Mouse (Mus musculus) macrophage (primary cell): ENCODE measurements around the gene Dpm3. TPM values are rescaled to one million over a fixed set of nuclear protein-coding genes. Genes with fewer than 3 reads are reported as not detected.

Experiments
- H3K27ac ChIP-seq: fragments of 350-480 bp; formaldehyde crosslinking; 2 replicates; pipeline ENCODE4 v1.9.0; 2021
- H3K36me3 ChIP-seq: fragments of 350-480 bp; formaldehyde crosslinking; 2 replicates; pipeline ENCODE4 v1.9.0; 2021; ENCODE audit errors: inconsistent target
- H3K4me3 ChIP-seq: fragments of 350-480 bp; formaldehyde crosslinking; 2 replicates; pipeline ENCODE4 v1.9.0; 2021; ENCODE audit errors: inconsistent target
- H3K79me2 ChIP-seq: fragments of 350-480 bp; formaldehyde crosslinking; 2 replicates; pipeline ENCODE4 v1.9.0; 2021; ENCODE audit errors: inconsistent target
- WGBS: methylation state at CpG from one replicate; pipeline ENCODE4 v1.1.7; 2026; ENCODE audit warnings: inconsistent platforms; ENCODE audit not compliant: missing documents; 5-methylcytosine and 5-hydroxymethylcytosine counted together
- polyA plus RNA-seq: library from polyadenylated mRNA; stranded (reverse); fragments of 250-400 nt; gene quantifications from 3 replicates; pipeline ENCODE4 v1.2.4, GENCODE M21; 2018; ENCODE audit warnings: inconsistent platforms

Dpm3 gene
- polyA plus RNA-seq, 1 experiment from 2014 or later: 23.7 TPM

DNA sequence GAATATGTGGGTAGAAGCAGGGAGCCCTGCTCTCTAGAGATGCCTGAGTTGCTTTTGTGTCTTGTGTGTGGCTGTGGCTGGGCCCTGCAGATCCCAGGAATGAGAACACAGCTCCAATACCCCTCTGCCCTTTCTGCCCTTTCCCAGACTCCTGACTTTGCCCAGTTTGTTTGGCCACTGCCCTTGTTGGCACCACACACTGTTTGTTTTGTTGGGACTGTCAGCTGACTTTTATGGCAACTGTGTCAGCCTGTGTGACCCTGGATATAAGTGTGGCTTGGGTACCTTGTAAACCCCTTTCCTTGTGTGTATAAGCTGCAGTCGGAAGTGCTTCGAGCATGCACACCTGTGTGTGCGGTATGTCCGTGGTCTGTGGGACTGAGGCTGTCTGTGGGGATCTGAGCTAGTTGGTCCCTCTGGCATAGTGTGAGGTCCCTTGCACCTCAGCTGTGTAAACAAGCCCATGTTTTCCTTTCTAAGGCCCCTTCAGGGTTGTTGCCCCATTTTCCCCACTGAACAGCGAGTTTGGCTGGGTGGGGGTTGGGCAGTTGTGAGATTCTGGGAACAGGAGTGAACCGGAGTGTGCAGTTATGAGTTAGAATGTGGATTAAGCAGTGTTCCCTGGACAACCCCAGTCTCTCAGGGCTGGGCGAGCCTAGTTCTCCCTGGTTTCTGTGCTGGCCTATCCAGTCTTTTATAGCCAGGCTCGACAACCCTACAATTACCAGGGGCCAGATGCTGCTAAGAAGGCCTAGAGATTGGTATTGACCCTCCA is 46.6 kb downstream of the Dpm3 start:
- Histone ChIP-seq H3K79me2 (no peaks in the 10 kb centered on the region), H3K4me3 (no peak overlapping the region), H3K27ac (no peak overlapping the region), H3K36me3 (no peaks in the 10 kb centered on the region)
- WGBS: 92% methylated on average over 5 of the region's 8 CpGs

DNA sequence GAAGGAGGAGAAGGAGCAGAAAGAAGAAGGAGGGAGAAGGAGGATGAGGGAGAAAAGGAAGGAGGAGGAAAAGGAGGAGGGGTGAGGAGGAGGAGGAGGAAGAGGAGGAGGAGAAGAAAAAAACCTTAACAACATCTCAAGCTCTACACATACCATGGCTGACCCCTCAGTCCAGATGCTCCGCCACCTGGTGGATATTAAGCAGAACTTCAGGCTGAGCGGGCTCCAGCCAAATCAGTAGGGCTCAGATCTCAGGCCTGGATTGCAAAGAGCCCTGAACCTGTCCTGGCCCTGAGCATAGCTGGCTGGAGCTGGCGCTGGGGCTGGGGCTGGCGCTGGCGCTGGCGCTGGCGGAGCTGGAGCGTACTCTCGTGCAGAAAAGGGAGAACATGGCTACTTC is 48.9 kb downstream of the Dpm3 start:
- Histone ChIP-seq H3K4me3 (no peak overlapping the region), H3K36me3 (no peaks in the 10 kb centered on the region), H3K79me2 (no peaks in the 10 kb centered on the region), H3K27ac (no peak overlapping the region)
- 4% methylated on average over 9 of the region's 9 CpGs for WGBS

DNA sequence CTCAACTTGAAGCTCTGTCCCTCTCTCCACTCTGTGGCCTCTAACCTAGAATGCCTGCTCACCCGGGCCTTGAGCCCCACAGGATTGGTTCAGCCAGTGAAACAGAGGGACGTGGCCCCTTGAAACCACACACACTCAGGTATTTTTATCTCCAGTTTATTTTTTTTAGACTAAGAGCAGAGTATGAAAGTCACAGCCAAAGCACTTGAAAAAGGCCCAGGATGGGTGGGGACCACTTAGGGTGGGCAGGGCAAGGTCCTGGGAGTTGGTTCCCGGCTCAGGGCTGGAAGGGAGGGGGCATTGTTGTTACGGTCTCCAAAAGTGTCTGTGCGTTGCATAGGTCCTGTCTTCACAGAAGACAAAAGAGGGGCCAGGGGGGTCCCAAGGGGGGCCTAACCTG is 55.2 kb downstream of the Dpm3 start:
- Histone ChIP-seq H3K27ac (no peak overlapping the region), H3K79me2 (no peaks in the 10 kb centered on the region), H3K4me3 (no peak overlapping the region), H3K36me3 (no peaks in the 10 kb centered on the region)
- WGBS: 86% methylated on average over 5 of the region's 5 CpGs

DNA sequence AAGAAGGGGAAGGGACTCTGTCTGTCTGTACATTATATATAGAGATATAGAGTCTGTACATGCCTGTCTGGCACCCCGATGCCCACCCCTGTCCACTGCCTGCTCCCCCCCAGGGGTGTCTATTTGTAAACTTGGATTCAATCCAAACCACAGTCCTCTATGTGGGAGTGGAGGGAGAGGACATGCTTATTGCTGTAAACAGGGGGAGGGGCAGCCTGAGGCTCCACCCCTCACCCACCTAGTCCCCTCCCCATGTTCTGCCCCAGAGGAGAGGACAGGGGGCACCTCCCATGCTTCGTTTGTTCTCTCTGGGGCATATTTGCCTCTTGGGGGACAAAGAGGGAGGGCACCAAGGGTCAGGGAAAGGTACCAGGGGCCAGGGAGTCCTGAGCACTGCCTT is 55.6 kb downstream of the Dpm3 start:
- no peak overlapping the region for H3K27ac ChIP-seq
- WGBS: 48% methylated on average over 2 of the region's 2 CpGs

DNA sequence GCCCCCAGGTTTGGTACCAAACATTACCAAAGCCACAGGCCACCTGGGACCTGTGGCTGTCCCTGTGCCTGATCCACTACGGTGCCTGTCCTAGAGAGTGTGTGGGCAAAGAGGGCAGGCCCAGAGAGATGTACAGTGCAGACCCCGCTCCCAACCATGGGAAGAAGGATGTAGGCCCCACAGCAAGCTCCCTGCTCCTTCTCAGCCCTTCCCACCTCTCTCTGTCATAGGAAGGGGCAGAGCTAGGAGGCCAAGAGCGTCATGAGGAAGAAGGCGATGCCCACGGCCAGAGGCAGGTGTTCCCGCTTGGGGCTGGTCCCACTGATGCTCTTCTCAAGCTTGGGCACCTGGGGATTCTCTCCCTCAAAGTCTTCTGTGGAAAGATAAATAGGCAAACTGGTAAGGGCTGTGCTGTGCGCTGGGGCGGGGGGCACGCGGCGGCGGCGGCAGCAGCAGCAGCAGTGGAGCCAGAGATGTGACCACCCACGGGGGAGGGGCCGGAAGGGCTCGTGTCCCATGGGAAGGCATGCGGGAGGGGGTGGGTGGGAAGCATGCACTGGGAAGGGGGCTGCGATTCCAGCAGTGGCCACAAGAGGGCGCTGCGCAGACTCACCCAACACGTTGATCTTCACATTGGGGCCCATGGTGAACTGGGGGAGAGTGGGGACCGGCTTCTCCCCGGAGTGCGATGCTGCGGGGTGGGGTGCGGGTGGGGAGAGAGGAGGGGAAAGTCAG is 56.2 kb downstream of the Dpm3 start:
- no peak overlapping the region for H3K27ac ChIP-seq
- no peaks in the 10 kb centered on the region for H3K36me3 ChIP-seq
- no peaks in the 10 kb centered on the region for H3K79me2 ChIP-seq
- WGBS: 8% methylated on average over 25 of the region's 26 CpGs
- H3K4me3 ChIP-seq: no peak overlapping the region

More for the DNA sequence above, 55.6 kb downstream of the Dpm3 start:
- no peak overlapping the region for H3K4me3 ChIP-seq
- H3K36me3 ChIP-seq: no peaks in the 10 kb centered on the region
- no peaks in the 10 kb centered on the region for H3K79me2 ChIP-seq

DNA sequence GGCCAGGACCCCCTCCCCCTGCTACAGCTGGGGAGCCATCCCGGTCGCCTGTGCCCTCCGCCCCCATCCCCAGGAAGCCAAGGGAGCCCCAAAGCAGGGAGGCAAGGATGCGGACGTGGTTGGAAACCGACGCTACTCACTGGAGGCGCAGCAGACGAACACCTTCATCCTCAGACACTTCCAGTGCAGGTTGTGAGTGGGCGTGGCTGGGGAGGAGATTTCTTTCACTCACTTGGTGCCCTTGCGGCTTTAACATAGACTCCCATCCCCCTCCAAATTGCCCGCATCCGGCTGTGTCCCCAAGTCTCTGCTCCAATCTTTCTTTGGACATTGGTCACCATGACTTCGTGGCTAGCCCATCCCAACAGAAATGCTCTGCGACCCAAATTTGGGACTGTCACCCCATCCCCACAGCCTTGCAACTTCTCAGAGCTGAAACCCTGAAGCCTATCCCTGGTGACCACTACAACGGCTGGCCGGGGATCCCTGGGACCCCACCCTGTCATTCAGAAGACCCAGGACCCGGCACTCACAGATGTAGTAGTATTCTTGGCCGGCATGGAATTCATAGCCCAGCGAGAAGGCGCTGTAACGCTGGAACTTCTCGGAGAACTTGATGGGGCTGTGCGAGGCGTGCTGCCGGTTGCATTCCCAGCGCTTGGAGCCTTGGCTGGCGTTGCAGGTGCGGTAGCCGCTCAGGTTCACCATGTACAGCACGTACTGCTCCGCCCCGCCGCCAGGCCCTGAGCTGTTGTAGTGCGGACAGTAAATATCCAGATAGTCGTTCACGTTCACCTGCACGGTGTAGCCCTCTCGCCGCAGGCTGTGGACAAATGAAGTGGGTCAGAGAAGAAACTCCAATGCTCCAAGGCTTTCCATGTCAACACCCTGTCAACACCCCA is 57.0 kb downstream of the Dpm3 start:
- Histone ChIP-seq H3K27ac (no peak overlapping the region), H3K79me2 (no peaks in the 10 kb centered on the region), H3K36me3 (no peaks in the 10 kb centered on the region), H3K4me3 (no peak overlapping the region)
- 16% methylated on average over 40 of the region's 40 CpGs for WGBS

Other genes with a start within 250 kb of the Dpm3 start
- gene Rusc1, start 166.0 kb upstream of the Dpm3 start, polyA plus RNA-seq: 8.1 to 14.4 TPM (median 11.2 TPM) in 3 replicates
- not detected in 3 replicates for gene Gm43738, start 158.3 kb upstream of the Dpm3 start, polyA plus RNA-seq
- 31.5 to 168 TPM (median 106 TPM) in 3 replicates for gene Fdps, start 157.4 kb upstream of the Dpm3 start, polyA plus RNA-seq
- gene Pklr, start 123.2 kb upstream of the Dpm3 start, polyA plus RNA-seq: not detected in 3 replicates
- 0.11 to 0.20 TPM (median 0.15 TPM) in 3 replicates for gene Hcn3, start 99.2 kb upstream of the Dpm3 start, polyA plus RNA-seq
- gene Clk2, start 94.6 kb upstream of the Dpm3 start, polyA plus RNA-seq: 19.9 to 35.6 TPM (median 25.1 TPM) in 3 replicates
- 79.6 to 84.3 TPM (median 80.5 TPM) in 3 replicates for gene Scamp3, start 81.9 kb upstream of the Dpm3 start, polyA plus RNA-seq
- 1.1 to 4.4 TPM (median 1.9 TPM) in 3 replicates for gene Fam189b, start 76.2 kb upstream of the Dpm3 start, polyA plus RNA-seq
- 205 to 294 TPM (median 220 TPM) in 3 replicates for gene Gba, start 56.4 kb upstream of the Dpm3 start, polyA plus RNA-seq
- gene Thbs3, start 44.2 kb upstream of the Dpm3 start, polyA plus RNA-seq: 0.17 to 0.68 TPM (median 0.34 TPM) in 3 replicates
- 55.2 to 102 TPM (median 79.3 TPM) in 3 replicates for gene Mtx1, start 32.3 kb upstream of the Dpm3 start, polyA plus RNA-seq
- not detected in 3 replicates for gene Muc1, start 30.3 kb upstream of the Dpm3 start, polyA plus RNA-seq
- 30.5 to 54.3 TPM (median 43.8 TPM) in 3 replicates for gene Krtcap2, start 13.4 kb upstream of the Dpm3 start, polyA plus RNA-seq
- 0.22 TPM in 1 of 3 replicates, not detected in the others for gene Trim46, start 13.0 kb upstream of the Dpm3 start, polyA plus RNA-seq
- 18.0 to 31.9 TPM (median 31.9 TPM) in 3 replicates for gene Slc50a1, start 11.2 kb downstream of the Dpm3 start, polyA plus RNA-seq
- gene Efna1, start 21.8 kb downstream of the Dpm3 start, polyA plus RNA-seq: 0.20 to 0.25 TPM in 2 of 3 replicates, not detected in the other
- not detected in 3 replicates for gene Efna3, start 63.6 kb downstream of the Dpm3 start, polyA plus RNA-seq
- not detected in 3 replicates for gene Efna4, start 78.7 kb downstream of the Dpm3 start, polyA plus RNA-seq
- gene Adam15, start 90.6 kb downstream of the Dpm3 start, polyA plus RNA-seq: 143 to 250 TPM (median 157 TPM) in 3 replicates
- not detected in 3 replicates for gene Dcst2, start 102.6 kb downstream of the Dpm3 start, polyA plus RNA-seq
- not detected in 3 replicates for gene Dcst1, start 105.9 kb downstream of the Dpm3 start, polyA plus RNA-seq
- gene Zbtb7b, start 135.4 kb downstream of the Dpm3 start, polyA plus RNA-seq: 41.6 to 50.1 TPM (median 42.1 TPM) in 3 replicates
- gene Lenep, start 143.4 kb downstream of the Dpm3 start, polyA plus RNA-seq: not detected in 3 replicates
- gene Flad1, start 152.5 kb downstream of the Dpm3 start, polyA plus RNA-seq: 11.3 to 17.1 TPM (median 16.4 TPM) in 3 replicates
- gene Cks1b, start 159.0 kb downstream of the Dpm3 start, polyA plus RNA-seq: 6.1 to 27.6 TPM (median 13.1 TPM) in 3 replicates
- gene Shc1, start 159.1 kb downstream of the Dpm3 start, polyA plus RNA-seq: 32.7 to 33.3 TPM (median 32.9 TPM) in 3 replicates
- 7.7 to 18.5 TPM (median 16.4 TPM) in 3 replicates for gene Pygo2, start 170.9 kb downstream of the Dpm3 start, polyA plus RNA-seq
- 5.3 to 6.8 TPM (median 5.4 TPM) in 3 replicates for gene Pbxip1, start 177.3 kb downstream of the Dpm3 start, polyA plus RNA-seq
- 15.3 to 25.4 TPM (median 21.3 TPM) in 3 replicates for gene Pmvk, start 195.2 kb downstream of the Dpm3 start, polyA plus RNA-seq